Mouse (Mus musculus) CH12.LX (cell line): ENCODE results near the gene Rdh8.

Experiments
- CHD2 ChIP-seq: IDR thresholded peaks from 2 replicates; pipeline ENCODE4 v1.6.1; 2011; ENCODE audit warnings: low read length, improper control_type of control experiment
- CTCF ChIP-seq, 2 experiments: IDR thresholded peaks in 1 of 2; conservative IDR thresholded peaks in 1 of 2; 2 replicates each; pipeline ENCODE4 v1.5.1; 2011 to 2012; ENCODE audit warnings: low read depth in 2 of 2, low read length in 2 of 2, improper control_type of control experiment in 1 of 2, inconsistent platforms in 1 of 2, mild to moderate bottlenecking in 1 of 2, moderate library complexity in 1 of 2
- EP300 ChIP-seq: IDR thresholded peaks from 2 replicates; pipeline ENCODE4 v1.6.1; 2011; ENCODE audit warnings: low read length, improper control_type of control experiment
- KAT2A ChIP-seq: IDR thresholded peaks from 2 replicates; pipeline ENCODE4 v1.6.1; 2012; ENCODE audit warnings: low read length, improper control_type of control experiment, inconsistent platforms; ENCODE audit not compliant: insufficient replicate concordance
- MAFK ChIP-seq: IDR thresholded peaks from 2 replicates; pipeline ENCODE4 v1.6.1; 2011; ENCODE audit warnings: low read length, improper control_type of control experiment; ENCODE audit not compliant: insufficient replicate concordance
- MAZ ChIP-seq: IDR thresholded peaks from 2 replicates; pipeline ENCODE4 v1.6.1; 2012; ENCODE audit warnings: low read depth, mild to moderate bottlenecking, inconsistent platforms, low read length, improper control_type of control experiment, moderate library complexity
- MEF2A ChIP-seq: IDR thresholded peaks from 2 replicates; pipeline ENCODE4 v1.6.1; 2014; ENCODE audit warnings: low read depth, mild to moderate bottlenecking, inconsistent platforms, low read length, improper control_type of control experiment, borderline replicate concordance
- NELFE ChIP-seq: IDR thresholded peaks from 2 replicates; pipeline ENCODE4 v1.6.1; 2011; ENCODE audit warnings: low read depth, low read length, improper control_type of control experiment
- TBP ChIP-seq: conservative IDR thresholded peaks from 2 replicates; pipeline ENCODE4 v1.6.1; 2011; ENCODE audit warnings: low read depth, low read length, improper control_type of control experiment
- TCF12 ChIP-seq: IDR thresholded peaks from 2 replicates; pipeline ENCODE4 v1.6.1; 2014; ENCODE audit warnings: low read depth, mild to moderate bottlenecking, inconsistent platforms, low read length, improper control_type of control experiment
- ZC3H11A ChIP-seq: IDR thresholded peaks from 2 replicates; pipeline ENCODE4 v1.6.1; 2012; ENCODE audit warnings: low read depth, mild to moderate bottlenecking, inconsistent platforms, low read length, improper control_type of control experiment
- ZMIZ1 ChIP-seq: IDR thresholded peaks from 2 replicates; pipeline ENCODE4 v1.6.1; 2012; ENCODE audit warnings: low read depth, mild to moderate bottlenecking, inconsistent platforms, low read length, improper control_type of control experiment
- ZNF384 ChIP-seq: IDR thresholded peaks from 2 replicates; pipeline ENCODE4 v1.6.1; 2012; ENCODE audit warnings: low read depth, low read length, improper control_type of control experiment, inconsistent platforms

DNA sequence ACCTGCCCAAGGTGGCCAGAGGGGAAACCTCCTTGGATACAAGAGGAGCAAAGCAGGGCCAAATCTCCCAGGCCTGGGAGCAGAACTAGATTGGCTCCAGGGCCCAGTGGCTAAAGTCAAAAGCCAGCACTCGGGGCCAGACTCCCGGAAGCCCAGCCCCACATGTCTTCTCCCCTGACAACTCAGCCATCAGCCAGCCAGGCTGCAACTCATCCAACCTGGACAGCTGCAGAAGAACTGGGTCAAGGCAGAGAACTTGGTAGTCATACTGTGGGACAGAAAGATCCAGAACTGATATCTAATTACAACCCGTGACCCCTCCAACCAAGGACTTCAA, 13.2 kb upstream of the Rdh8 start:
- TF ChIP-seq CHD2 (no peak), MAZ (no peak), CTCF (conservative IDR thresholded peaks at IDR 0.05 in 1 of 2, IDR thresholded peaks at IDR 0.05 in 1 of 2; ENCODE audit: low read depth in 2 of 2, low read length in 2 of 2) (no peak), MEF2A (no peak), ZMIZ1 (no peak), TBP (no peak), MAFK (no peak), NELFE (no peak), EP300 (no peak), ZC3H11A (no peak), KAT2A (no peak), TCF12 (no peak), ZNF384 (no peak)
